Mouse (Mus musculus) megakaryocyte, embryonic 14.5 days (primary cell): ENCODE data around the gene Caskin1.

ENCODE experiments used
- FLI1 ChIP-seq: IDR thresholded peaks from 2 replicates; pipeline ENCODE4 v1.6.1; 2012; ENCODE audit warnings: low read length, inconsistent platforms, mixed read lengths
- GATA1 ChIP-seq: IDR thresholded peaks from 3 replicates; pipeline ENCODE4 v1.6.1; 2012; ENCODE audit warnings: mixed read lengths, low read length, inconsistent platforms, borderline replicate concordance

DNA sequence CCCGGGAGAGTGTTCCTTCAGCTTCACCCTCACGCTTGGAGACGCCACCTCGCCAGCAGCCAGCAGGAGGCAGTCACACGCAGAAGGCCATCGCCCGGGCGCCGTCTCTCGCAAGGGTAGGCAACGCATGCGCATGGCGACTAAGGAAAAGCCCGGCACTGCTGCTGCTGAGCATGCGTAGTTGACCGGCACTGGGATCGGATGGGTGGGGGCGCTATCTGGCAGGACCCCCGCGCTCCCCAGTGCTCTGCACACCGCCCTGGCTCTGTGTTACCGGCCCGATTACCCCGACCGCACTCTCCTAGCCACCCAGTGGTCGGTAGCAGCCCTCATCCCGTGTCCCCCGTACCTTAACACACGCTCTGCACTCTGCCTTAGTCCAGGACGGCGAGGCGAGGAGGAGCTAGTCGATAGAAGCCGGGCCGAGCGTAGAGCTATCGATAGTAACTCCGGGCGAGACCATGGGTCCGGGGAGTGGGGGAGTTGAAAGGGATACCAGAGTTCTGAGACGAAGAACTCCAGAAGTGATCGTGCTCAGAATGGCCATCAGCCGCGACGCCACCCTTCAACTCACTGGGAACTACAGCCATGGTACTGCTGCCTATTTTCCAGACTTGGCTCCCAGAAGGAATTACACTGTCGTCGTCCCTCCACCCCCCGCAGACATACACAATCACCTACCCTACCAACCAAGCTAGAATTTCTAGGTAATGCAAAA lies 9.6 kb upstream of the Caskin1 start, which contains the start of gene Mlst8:
- no peak for TF ChIP-seq GATA1
- TF ChIP-seq FLI1: no peak
